Mouse (Mus musculus) kidney, postnatal 14 days (tissue): ENCODE results near the gene Slc25a24.
A peak's percentile ranks its signal among the peaks of the same experiment; 100 is the strongest.

Source experiments
- DNase-seq: peaks from one replicate; pipeline ENCODE4 v3.0.0; 2022; ENCODE audit warnings: mixed read lengths

The Slc25a24 gene

DNA sequence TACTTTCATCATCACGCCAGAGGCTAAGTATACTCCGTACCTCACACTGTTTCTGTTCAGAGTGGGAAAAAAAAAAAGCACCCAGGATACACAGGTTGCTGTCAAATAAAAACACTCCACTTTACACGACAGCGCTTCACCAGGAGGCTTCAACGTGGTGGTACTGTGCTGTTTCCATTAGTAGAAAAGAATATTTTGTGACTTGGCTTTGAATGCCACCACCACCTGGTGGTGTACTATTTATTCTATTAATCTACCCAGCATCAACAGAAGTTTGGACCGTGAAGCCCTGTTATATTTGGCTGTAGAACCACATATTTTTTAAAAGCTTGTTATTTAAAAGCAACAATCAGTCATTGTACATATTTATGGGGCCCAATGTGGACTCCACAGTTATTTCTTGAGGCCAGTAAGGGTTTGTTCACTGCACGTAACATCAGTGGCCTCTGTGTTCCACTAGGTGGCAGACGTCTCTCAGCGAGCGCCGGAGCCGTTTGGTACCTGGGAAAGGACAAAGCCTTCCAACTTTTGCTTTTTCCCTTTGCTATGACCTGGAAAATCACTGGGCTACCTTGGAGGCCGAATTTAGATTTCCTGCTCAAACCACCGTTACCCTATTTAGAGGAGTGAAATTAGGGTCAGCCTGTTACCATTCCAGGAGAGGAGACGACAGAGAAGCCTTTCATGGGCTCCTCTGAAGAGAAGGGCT is 48.3 kb downstream of the Slc25a24 start:
- DNase-seq: peak; percentile 75

DNA sequence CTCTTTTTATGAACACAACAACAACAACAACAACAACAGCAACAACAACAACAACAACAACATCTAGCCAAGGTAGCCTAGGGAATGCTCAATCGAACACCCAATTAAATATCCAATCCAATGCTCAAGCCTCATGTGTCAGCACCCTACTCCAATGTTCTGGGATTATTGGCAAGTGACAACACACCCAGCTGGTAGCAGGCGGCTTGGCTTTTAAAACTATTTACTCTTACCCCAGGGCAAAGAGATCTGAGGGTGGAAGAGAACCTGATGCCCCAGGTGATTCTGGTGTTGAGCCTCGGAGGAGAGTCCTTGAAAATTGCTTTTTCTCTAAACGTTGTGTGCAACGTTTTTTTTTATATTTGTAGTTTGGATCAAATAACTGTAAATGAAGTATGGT is 51.4 kb downstream of the Slc25a24 start:
- DNase-seq: no peak

- no peak for DNase-seq
These were observed 55.8 kb downstream of the Slc25a24 start for GRCm38 (mm10) chr3:109178705-109179104.

DNA sequence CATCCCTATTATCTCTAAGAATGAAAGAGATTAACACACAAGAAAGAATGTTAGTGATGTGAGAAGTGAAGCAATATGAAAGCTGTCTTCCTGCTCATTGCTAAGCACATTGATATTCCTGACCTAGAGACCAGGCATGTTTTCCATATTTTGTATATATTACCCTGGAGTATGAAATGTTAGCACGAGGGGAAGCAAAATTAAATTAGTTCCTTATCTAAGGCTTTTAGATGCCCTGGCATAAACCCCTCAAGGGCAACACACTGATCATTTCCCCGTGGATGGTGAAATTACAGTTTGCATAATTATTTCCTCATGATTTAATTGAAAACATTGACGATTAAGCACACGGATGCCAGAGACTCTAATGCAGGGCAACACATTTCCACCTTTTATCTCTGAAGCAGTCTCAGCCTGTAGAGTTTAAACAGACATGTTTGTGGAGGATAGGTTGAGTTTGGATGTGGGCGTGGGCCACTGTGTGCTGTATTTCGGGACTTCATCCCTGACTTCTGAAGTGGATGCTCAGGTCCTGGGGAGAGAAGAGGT is 56.7 kb downstream of the Slc25a24 start:
- no peak for DNase-seq

- no peak for DNase-seq
These were observed 73.2 kb downstream of the Slc25a24 start for GRCm38 (mm10) chr3:109196166-109196565.

- DNase-seq: no peak
These were observed 76.3 kb downstream of the Slc25a24 start for GRCm38 (mm10) chr3:109199280-109199679.

DNA sequence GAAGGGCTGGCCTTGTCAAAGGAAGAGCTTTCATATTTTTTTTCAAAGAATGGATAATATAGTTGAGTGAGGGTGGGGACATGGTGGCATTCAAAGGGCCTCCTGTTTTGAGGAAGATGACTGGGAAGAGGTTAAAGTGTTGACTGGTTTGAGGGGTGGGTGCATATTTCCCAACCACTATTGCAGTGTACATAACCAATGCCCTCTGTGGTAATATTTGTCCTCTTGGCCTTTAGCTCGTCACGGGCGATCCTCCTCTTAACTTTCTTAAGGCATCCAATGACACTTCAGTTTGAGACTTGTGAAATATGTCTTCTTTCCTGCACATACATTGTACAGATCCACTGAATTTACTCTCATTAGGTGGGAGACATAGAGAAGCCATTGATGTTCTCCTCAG is 89.4 kb downstream of the Slc25a24 start:
- DNase-seq: no peak

DNA sequence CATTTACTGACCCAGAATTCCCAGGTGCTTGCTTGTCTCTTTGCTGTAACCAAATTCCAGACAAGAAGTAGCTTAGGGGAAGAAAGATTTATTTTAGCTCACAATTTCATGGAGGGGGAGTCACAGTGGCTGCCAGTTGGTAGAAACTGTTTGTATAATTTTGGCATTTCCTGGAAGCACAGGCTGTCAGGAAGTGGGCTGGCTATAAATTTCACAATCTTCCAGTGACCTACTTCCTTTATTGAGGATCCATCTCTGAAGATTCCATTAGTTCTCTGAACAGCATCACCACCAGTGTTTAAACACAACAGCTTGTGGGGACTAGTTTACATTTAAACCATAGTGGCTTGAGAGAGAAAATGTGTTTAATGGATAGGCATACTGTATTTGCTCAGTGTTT is 93.4 kb downstream of the Slc25a24 start:
- DNase-seq: no peak
